Mouse (Mus musculus): ENCODE data around the gene Zfp319.

The Zfp319 gene

GRCm38 (mm10) chr8:95313857-95314256 lies 17.9 kb downstream of the Zfp319 start:
- DNase-seq (ENCODE audit: inconsistent age in 2 of 2, low spot score in 1 of 2): peak in 1 of 2 experiments; percentile 64

DNA sequence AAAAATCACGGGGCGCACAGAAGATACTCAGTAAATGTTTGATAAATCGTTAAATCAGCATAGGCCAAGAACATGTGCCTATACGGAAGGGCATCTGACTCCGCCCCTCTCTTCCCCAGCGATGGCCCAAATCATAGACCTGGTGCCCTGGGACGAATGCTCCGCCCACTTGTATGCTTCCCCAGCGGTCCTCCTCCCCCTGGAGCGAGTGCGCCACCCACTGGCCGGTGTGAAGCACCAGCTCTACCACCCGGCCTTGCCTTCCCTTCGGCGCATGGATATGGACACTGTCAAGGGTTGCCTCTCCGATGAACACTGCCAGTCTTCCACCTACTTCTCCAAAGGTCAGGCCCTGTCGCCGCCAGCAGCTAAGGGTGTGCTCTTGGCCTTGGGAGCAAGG lies 18.9 kb downstream of the Zfp319 start:
- peak; percentile 78 to 85 for DNase-seq (ENCODE audit: inconsistent age in 2 of 2, low spot score in 1 of 2)

DNA sequence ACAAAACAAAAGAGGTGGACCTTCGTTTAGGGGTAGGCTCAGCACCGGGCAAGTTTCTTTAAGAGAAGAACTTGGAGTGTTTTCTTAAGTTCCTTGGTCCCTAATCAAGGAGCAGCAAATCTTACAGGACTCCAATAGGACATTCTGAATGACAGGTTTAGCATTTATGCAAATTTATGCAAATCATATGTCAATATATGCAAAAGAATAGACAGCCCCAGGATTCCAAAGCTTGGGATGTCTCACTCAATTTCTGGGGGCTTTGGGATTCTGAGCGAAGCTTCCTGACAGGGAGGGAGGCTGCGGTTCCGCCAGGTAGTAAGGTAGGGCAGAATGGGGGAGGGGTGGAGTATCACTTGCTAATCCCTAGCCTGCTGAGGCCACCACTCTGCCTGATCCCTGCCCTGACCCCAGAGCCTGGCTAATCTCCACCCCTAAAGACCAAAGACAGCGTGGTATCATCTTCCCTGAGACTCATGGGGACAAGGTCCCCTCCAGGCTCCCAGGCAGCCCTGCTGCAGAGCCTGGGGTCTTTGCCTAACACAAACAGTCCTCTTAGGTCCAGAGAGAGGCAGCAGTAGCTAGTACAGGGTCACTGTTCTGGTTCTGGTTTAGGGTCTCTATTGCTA lies 21.3 kb downstream of the Zfp319 start, which contains the start of gene Tepp:
Gene Tepp (plus strand): TSS at position 225 of the 629 bp plus-strand sequence.
- DNase-seq (ENCODE audit: inconsistent age in 2 of 2, low spot score in 1 of 2): no peak

DNA sequence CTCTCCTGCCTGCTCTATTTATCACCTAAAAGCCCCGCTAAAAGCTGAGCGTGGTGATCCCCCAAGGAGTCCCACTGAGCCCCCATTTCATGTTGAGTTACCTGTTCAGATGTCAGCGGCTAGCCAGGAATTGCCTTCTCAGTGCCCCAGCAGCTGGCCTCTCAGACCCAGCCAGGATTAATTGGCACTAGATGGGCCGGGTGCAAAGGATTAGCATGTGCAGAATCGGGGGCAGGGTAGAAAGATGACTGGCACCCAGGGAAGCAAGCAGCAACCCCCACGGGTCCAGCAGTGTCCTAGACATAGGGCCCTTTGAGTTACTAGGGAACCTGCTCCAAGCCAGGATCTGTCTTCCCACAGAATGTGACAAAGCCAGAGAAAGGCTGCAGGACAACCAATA lies 25.3 kb downstream of the Zfp319 start, which contains the start of gene Cngb1:
Gene Cngb1 (minus strand): TSS at position 155 of the 400 bp plus-strand sequence.
- no peak for DNase-seq (ENCODE audit: inconsistent age in 2 of 2, low spot score in 1 of 2)

DNA sequence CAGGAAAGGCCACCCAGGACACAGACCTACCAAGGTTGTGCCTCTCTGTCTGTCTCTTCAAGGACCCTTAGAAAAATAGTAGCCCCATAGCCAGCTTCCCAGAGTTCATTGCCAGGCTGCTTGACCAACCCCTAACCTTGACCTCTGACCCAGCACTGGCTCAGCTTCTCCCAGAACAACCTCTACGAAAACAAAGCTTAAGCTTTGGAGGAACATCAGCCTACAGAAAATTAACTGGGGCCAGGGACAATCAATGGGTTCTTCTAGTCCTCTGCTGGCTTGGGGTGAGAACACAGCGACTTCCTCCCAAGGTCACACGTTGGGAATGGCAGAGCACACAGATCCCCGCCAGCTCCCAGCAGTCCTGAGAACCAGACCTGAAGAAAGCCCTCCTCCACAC lies 26.2 kb downstream of the Zfp319 start:
- peak; percentile 62 to 65 for DNase-seq (ENCODE audit: inconsistent age in 2 of 2, low spot score in 1 of 2)

DNA sequence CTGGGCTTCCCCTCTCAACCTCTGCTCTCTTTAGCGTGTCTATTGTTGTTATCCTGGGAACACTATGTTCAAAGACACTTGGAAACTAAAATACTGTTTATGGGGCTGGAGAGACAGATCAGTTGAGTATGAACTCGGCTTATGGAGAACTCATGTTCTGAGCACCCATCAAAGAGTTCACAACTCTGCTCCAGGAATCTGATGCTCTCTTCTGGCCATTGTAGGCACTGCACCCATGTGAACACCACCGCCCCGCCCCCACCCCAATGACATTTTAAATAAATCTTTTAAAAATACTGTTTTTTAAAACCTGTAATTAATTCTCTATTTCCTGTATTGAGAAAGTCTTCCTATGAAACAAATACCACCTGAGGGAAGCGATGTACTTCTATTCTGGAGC lies 29.3 kb downstream of the Zfp319 start:
- DNase-seq (ENCODE audit: inconsistent age in 2 of 2, low spot score in 1 of 2): peak in 1 of 2 experiments; percentile 73

GRCm38 (mm10) chr8:95293891-95294290 lies 37.9 kb downstream of the Zfp319 start:
- peak in 1 of 2 experiments; percentile 59 for DNase-seq (ENCODE audit: inconsistent age in 2 of 2, low spot score in 1 of 2)

DNA sequence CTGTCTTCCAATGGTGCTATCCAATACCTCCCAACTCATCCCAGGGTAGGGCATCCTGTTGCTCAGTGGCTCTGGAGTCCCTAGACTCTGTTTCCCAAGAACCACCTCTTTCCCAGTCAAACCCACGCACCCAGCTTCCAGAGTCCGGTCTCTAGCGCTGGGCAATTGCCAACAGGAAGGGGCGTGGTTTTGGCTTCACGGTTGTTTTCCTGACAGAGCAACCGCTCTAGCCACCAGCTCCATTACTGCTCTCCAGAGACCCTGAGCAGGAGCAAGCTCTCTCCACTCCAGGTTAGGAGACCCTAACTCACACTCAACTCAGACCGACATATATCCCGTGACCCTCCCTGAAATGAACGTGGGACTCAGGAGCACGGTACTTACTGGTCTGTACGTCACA lies 38.6 kb downstream of the Zfp319 start:
- DNase-seq (ENCODE audit: inconsistent age in 2 of 2, low spot score in 1 of 2): peak; percentile 78 to 89

DNA sequence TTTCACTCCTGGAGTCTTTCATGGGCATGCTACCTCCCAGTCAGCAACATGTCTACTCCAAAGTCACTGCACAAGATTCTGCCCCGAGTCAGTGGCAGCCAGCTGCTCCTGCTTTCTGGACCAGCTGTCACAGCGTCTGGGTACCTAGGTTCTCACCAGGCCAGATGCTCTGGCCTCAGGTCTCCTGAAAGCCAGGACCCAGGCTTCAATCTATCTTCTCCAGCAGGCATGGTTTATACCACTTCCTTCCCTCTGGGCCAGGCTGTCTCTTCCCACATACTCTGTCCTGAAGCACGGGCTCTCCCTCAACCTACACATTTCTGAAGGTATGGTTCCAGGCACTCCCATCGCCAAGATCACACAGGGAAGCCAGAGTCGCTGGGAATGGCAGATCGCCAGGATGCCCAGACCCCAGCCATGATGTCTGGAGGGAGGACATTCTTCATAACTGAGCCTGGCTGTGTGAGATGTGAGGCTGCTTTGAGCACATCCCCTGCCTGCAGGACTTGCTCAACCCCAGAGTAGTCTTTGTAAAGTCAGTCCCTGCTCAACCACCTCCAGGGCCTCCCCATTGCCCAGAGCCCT lies 42.6 kb downstream of the Zfp319 start:
- DNase-seq (ENCODE audit: inconsistent age in 2 of 2, low spot score in 1 of 2): no peak

DNA sequence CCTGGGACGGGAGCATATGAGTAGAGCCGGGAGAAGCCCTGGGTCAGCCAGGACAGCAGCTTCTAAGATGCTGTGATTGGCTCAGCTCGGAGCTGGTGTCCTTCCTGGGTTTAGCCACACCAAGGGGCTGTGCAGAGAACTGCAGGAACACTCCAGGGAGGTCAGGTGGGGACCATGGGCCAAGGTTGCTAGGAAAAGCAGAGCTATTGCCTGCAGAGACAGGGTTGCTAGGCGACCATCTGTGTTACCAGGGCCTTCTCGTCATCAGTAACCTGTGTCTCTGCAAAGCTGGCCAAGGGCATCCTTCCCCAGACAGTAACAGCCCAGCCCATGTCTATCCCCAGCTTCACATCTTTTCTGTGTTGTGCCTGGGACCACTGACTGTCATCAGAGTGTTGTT lies 50.3 kb downstream of the Zfp319 start:
- no peak for DNase-seq (ENCODE audit: inconsistent age in 2 of 2, low spot score in 1 of 2)
